Mouse (Mus musculus) intestine, postnatal 0 days (tissue): ENCODE data around the gene Tmem179b. TPM values are rescaled to one million over a fixed set of nuclear protein-coding genes. Genes with fewer than 3 reads are reported as not detected.
A peak's percentile ranks its signal among the peaks of the same experiment; 100 is the strongest.

Experiments used
- ATAC-seq: fragments of 200-750 bp; cut with Nextera tagmentation; 2 replicates; pipeline ENCODE4 v1.8.0; 2017; ENCODE audit warnings: mild to moderate bottlenecking, moderate TSS enrichment, moderate library complexity
- H3K27ac ChIP-seq: fragments of 300-500 bp; sonication (generic); 2 replicates; pipeline ENCODE4 v1.5.1; 2014; ENCODE audit warnings: mild to moderate bottlenecking, low read depth, low read length, moderate library complexity
- H3K27me3 ChIP-seq: fragments of 300-500 bp; sonication (generic); replicated peaks from 2 replicates; pipeline ENCODE4 v1.6.1; 2014; ENCODE audit warnings: low read length, mixed read lengths; ENCODE audit not compliant: control insufficient read depth, insufficient read depth
- H3K36me3 ChIP-seq: fragments of 300-500 bp; sonication (generic); 2 replicates; pipeline ENCODE4 v1.6.1; 2014; ENCODE audit warnings: mild to moderate bottlenecking, moderate library complexity; ENCODE audit not compliant: control insufficient read depth, insufficient read depth
- H3K4me1 ChIP-seq: fragments of 300-500 bp; sonication (generic); replicated peaks from 2 replicates; pipeline ENCODE4 v1.6.1; 2014; ENCODE audit warnings: antibody characterized with exemption, low read length, mixed read lengths; ENCODE audit not compliant: control insufficient read depth, insufficient read depth
- H3K4me2 ChIP-seq: fragments of 300-500 bp; sonication (generic); replicated peaks from 2 replicates; pipeline ENCODE4 v1.6.1; 2014; ENCODE audit warnings: low read depth, mild to moderate bottlenecking, moderate library complexity
- H3K4me3 ChIP-seq: fragments of 300-500 bp; sonication (generic); 2 replicates; pipeline ENCODE4 v1.5.1; 2014; ENCODE audit warnings: low read depth, low read length
- H3K9ac ChIP-seq: fragments of 300-500 bp; sonication (generic); 2 replicates; pipeline ENCODE4 v1.6.1; 2014; ENCODE audit warnings: mild to moderate bottlenecking, low read depth, low read length
- H3K9me3 ChIP-seq: fragments of 300-500 bp; sonication (generic); 2 replicates; pipeline ENCODE4 v1.6.1; 2016; ENCODE audit warnings: mixed run types; ENCODE audit not compliant: control insufficient read depth
- CTCF ChIP-seq: sonication (generic); IDR thresholded peaks from 2 replicates; pipeline ENCODE4 v1.5.1; 2016; ENCODE audit warnings: low read depth, mild to moderate bottlenecking, control low read depth, antibody characterized with exemption, moderate library complexity
- WGBS: fragments of 180-500 bp; shearing (Covaris S2); extraction: QIAGEN DNeasy Blood & Tissue Kit; methylation state at CpG from one replicate; pipeline ENCODE4 v1.1.7; 2014; 5-methylcytosine and 5-hydroxymethylcytosine counted together
- polyA plus RNA-seq: library from polyadenylated mRNA; unstranded; fragments of >200 nt; fragmentation: Nextera tagmentation; extraction: Ambion mirVana; gene quantifications from 2 replicates; pipeline ENCODE4 v1.2.1, GENCODE M21; 2015

Tmem179b gene
- polyA plus RNA-seq, 1 experiment from 2014 or later = 97.4 TPM

GRCm38 (mm10) chr19:8803204-8803780 lies 29.0 kb upstream of the Tmem179b start:
- no peaks in the 10 kb centered on the region for H3K4me1 ChIP-seq
- H3K9ac ChIP-seq = no peak overlapping the region
- ATAC-seq = no peak
- H3K27ac ChIP-seq = 0 out of 2 replicates have a peak overlapping the region, but pooled peaks have one; percentile 63
- H3K4me3 ChIP-seq = no peak overlapping the region
- 92% methylated on average over 9 of the region's 9 CpGs for WGBS
- H3K36me3 ChIP-seq = peaks cover 15% of the 10 kb centered on the region
- no peaks in the 10 kb centered on the region for H3K9me3 ChIP-seq
- H3K27me3 ChIP-seq = no peaks in the 10 kb centered on the region
- peak overlapping the region; percentile 77 for H3K4me2 ChIP-seq
- TF ChIP-seq CTCF = no peak

- H3K4me1 ChIP-seq = 0 out of 2 replicates have a peak, but pooled peaks cover under 1% of the 10 kb centered on the region
- H3K27ac ChIP-seq = peak within 1 kb of the TSS; percentile 63; the same call in 1 of the 2 replicates
- WGBS = under 1% methylated on average over 30 of the region's 30 CpGs
- peak within 1 kb of the TSS; percentile 49 for H3K4me3 ChIP-seq
- peaks cover 7% of the 10 kb centered on the region; the same call in 1 of the 2 replicates for H3K36me3 ChIP-seq
- no peak within 1 kb of the TSS for H3K9ac ChIP-seq
- peak; percentile 98 for ATAC-seq
- H3K9me3 ChIP-seq = no peaks in the 10 kb centered on the region
- no peaks in the 10 kb centered on the region for H3K27me3 ChIP-seq
- H3K4me2 ChIP-seq = peak within 1 kb of the TSS; percentile 77
- no peak for TF ChIP-seq CTCF
Measured at GRCm38 (mm10) chr19:8802130-8802821, 28.0 kb upstream of the Tmem179b start, which contains the start of gene Zbtb3. TSS of gene Zbtb3 (plus strand) at chr19:8802555.

- Histone ChIP-seq H3K27me3 (no peaks in the 10 kb centered on the region), H3K36me3 (peaks cover 17% of the 10 kb centered on the region), H3K4me3 (peak overlapping the region; percentile 69), H3K4me2 (peak overlapping the region; percentile 81), H3K4me1 (0 out of 2 replicates have a peak, but pooled peaks cover 4% of the 10 kb centered on the region), H3K9ac (no peak overlapping the region), H3K9me3 (no peaks in the 10 kb centered on the region), H3K27ac (no peak overlapping the region)
- TF ChIP-seq CTCF = peak; percentile 21; the same call in 1 of the 2 replicates
- no peak for ATAC-seq
Measured at GRCm38 (mm10) chr19:8798947-8799315, 24.7 kb upstream of the Tmem179b start.

GRCm38 (mm10) chr19:8798264-8798946 lies 24.1 kb upstream of the Tmem179b start, which contains the start of gene Polr2g:
TSS of gene Polr2g (minus strand) at chr19:8798577.
- peak within 1 kb of the TSS; percentile 69 for H3K4me3 ChIP-seq
- WGBS = 1% methylated on average over 25 of the region's 25 CpGs
- H3K36me3 ChIP-seq = peaks cover 23% of the 10 kb centered on the region
- peak; percentile 74 for ATAC-seq
- peak within 1 kb of the TSS; percentile 81 for H3K4me2 ChIP-seq
- H3K27me3 ChIP-seq = no peaks in the 10 kb centered on the region
- peak within 1 kb of the TSS; percentile 71 for H3K27ac ChIP-seq
- no peaks in the 10 kb centered on the region for H3K9me3 ChIP-seq
- H3K4me1 ChIP-seq = 0 out of 2 replicates have a peak, but pooled peaks cover 4% of the 10 kb centered on the region
- no peak for TF ChIP-seq CTCF
- H3K9ac ChIP-seq = peak within 1 kb of the TSS; percentile 68

GRCm38 (mm10) chr19:8790171-8790570 lies 15.9 kb upstream of the Tmem179b start:
- no peaks in the 10 kb centered on the region for H3K4me1 ChIP-seq
- no peak for ATAC-seq
- H3K4me3 ChIP-seq = no peak overlapping the region
- no peak overlapping the region for H3K9ac ChIP-seq
- 86% methylated on average over 7 of the region's 7 CpGs for WGBS
- TF ChIP-seq CTCF = no peak
- peaks cover 26% of the 10 kb centered on the region for H3K36me3 ChIP-seq
- H3K9me3 ChIP-seq = no peaks in the 10 kb centered on the region
- no peak overlapping the region for H3K27ac ChIP-seq
- no peak overlapping the region for H3K4me2 ChIP-seq
- H3K27me3 ChIP-seq = no peaks in the 10 kb centered on the region

- no peak overlapping the region for H3K9ac ChIP-seq
- peaks cover 16% of the 10 kb centered on the region for H3K36me3 ChIP-seq
- no peaks in the 10 kb centered on the region for H3K27me3 ChIP-seq
- H3K9me3 ChIP-seq = no peaks in the 10 kb centered on the region
- WGBS = 61% methylated on average over 1 of the region's 1 CpGs
- no peak for TF ChIP-seq CTCF
- H3K4me2 ChIP-seq = no peak overlapping the region
- no peak for ATAC-seq
- H3K4me1 ChIP-seq = no peaks in the 10 kb centered on the region
- H3K27ac ChIP-seq = no peak overlapping the region
- H3K4me3 ChIP-seq = no peak overlapping the region
Measured at GRCm38 (mm10) chr19:8789171-8789570, 14.9 kb upstream of the Tmem179b start.
